Mouse (Mus musculus): ENCODE measurements at regions not wholly inside any gene's neighbourhood (a gene's known extent, or its start where the extent isn't known, plus 50 kb on each side); places are given as distances from the start of the nearest gene placed in this dataset.

GRCm38 (mm10) chr11:26996292-26997099 lies 402.7 kb upstream of the Vrk2 start:
- H3K27ac ChIP-seq (ENCODE audit: low read length): no peak overlapping the region
- no peaks in the 10 kb centered on the region for H3K9me3 ChIP-seq (ENCODE audit: control insufficient read depth, low read length)
- no peaks in the 10 kb centered on the region for H3K27me3 ChIP-seq (replicated peaks; ENCODE audit: control insufficient read depth, insufficient read depth, low read length)
- 0 out of 2 replicates have a peak, but pooled peaks cover 2% of the 10 kb centered on the region for H3K4me1 ChIP-seq (replicated peaks; ENCODE audit: control insufficient read depth, insufficient read depth, low read length)
- ATAC-seq: peak; percentile 80
- no peak overlapping the region for H3K9ac ChIP-seq (replicated peaks; ENCODE audit: low read depth, low read length)
- H3K36me3 ChIP-seq (ENCODE audit: control insufficient read depth, insufficient read depth): no peaks in the 10 kb centered on the region
- H3K4me3 ChIP-seq (replicated peaks; ENCODE audit: low read length): no peak overlapping the region
- 24% methylated on average over 3 of the region's 3 CpGs for whole genome bisulfite sequencing
- no peak overlapping the region for H3K4me2 ChIP-seq (ENCODE audit: low read length)

- WGBS: 43% methylated on average over 7 of the region's 7 CpGs
- Histone ChIP-seq H3K9me3 (ENCODE audit: control insufficient read depth, low read length) (no peaks in the 10 kb centered on the region), H3K36me3 (ENCODE audit: control insufficient read depth, insufficient read depth) (no peaks in the 10 kb centered on the region), H3K4me3 (replicated peaks; ENCODE audit: low read length) (no peak overlapping the region), H3K27ac (ENCODE audit: low read length) (no peak overlapping the region), H3K9ac (replicated peaks; ENCODE audit: low read depth, low read length) (no peak overlapping the region), H3K4me2 (ENCODE audit: low read length) (no peak overlapping the region), H3K27me3 (replicated peaks; ENCODE audit: control insufficient read depth, insufficient read depth, low read length) (no peaks in the 10 kb centered on the region), H3K4me1 (replicated peaks; ENCODE audit: control insufficient read depth, insufficient read depth, low read length) (peaks cover 3% of the 10 kb centered on the region; the same call in 1 of the 2 replicates)
- no peak for ATAC-seq
Measured at GRCm38 (mm10) chr11:26981216-26981615, 387.4 kb upstream of the Vrk2 start.

- ATAC-seq: peak; percentile 36; the same call in 1 of the 2 replicates
Measured at GRCm38 (mm10) chr11:26972533-26973081, 378.8 kb upstream of the Vrk2 start.

GRCm38 (mm10) chr11:26971161-26971560 lies 377.4 kb upstream of the Vrk2 start:
- 54% methylated on average over 2 of the region's 2 CpGs for WGBS
- Histone ChIP-seq H3K4me3 (replicated peaks; ENCODE audit: low read length) (no peak overlapping the region), H3K4me2 (ENCODE audit: low read length) (no peak overlapping the region), H3K9ac (replicated peaks; ENCODE audit: low read depth, low read length) (no peak overlapping the region), H3K4me1 (replicated peaks; ENCODE audit: control insufficient read depth, insufficient read depth, low read length) (0 out of 2 replicates have a peak, but pooled peaks cover 2% of the 10 kb centered on the region), H3K36me3 (ENCODE audit: control insufficient read depth, insufficient read depth) (no peaks in the 10 kb centered on the region), H3K27me3 (replicated peaks; ENCODE audit: control insufficient read depth, insufficient read depth, low read length) (no peaks in the 10 kb centered on the region), H3K9me3 (ENCODE audit: control insufficient read depth, low read length) (no peaks in the 10 kb centered on the region), H3K27ac (ENCODE audit: low read length) (no peak overlapping the region)
- no peak for ATAC-seq

More at GRCm38 (mm10) chr11:26972533-26973081, 378.8 kb upstream of the Vrk2 start:
- no peak overlapping the region for H3K9ac ChIP-seq (replicated peaks; ENCODE audit: low read depth, low read length)
- 0 out of 2 replicates have a peak, but pooled peaks cover 2% of the 10 kb centered on the region for H3K4me1 ChIP-seq (replicated peaks; ENCODE audit: control insufficient read depth, insufficient read depth, low read length)
- H3K27ac ChIP-seq (ENCODE audit: low read length): peak overlapping the region; percentile 69
- no peak overlapping the region for H3K4me2 ChIP-seq (ENCODE audit: low read length)
- H3K27me3 ChIP-seq (replicated peaks; ENCODE audit: control insufficient read depth, insufficient read depth, low read length): no peaks in the 10 kb centered on the region
- no peaks in the 10 kb centered on the region for H3K9me3 ChIP-seq (ENCODE audit: control insufficient read depth, low read length)
- H3K36me3 ChIP-seq (ENCODE audit: control insufficient read depth, insufficient read depth): no peaks in the 10 kb centered on the region
- no peak overlapping the region for H3K4me3 ChIP-seq (replicated peaks; ENCODE audit: low read length)
- 69% methylated on average over 8 of the region's 8 CpGs for WGBS

GRCm38 (mm10) chr11:26967427-26967826 lies 373.6 kb upstream of the Vrk2 start:
- ATAC-seq: no peak
- Histone ChIP-seq H3K4me1 (replicated peaks; ENCODE audit: control insufficient read depth, insufficient read depth, low read length) (peaks cover 6% of the 10 kb centered on the region), H3K9ac (replicated peaks; ENCODE audit: low read depth, low read length) (no peak overlapping the region), H3K4me3 (replicated peaks; ENCODE audit: low read length) (no peak overlapping the region), H3K36me3 (ENCODE audit: control insufficient read depth, insufficient read depth) (no peaks in the 10 kb centered on the region), H3K4me2 (ENCODE audit: low read length) (no peak overlapping the region), H3K27ac (ENCODE audit: low read length) (no peak overlapping the region), H3K9me3 (ENCODE audit: control insufficient read depth, low read length) (no peaks in the 10 kb centered on the region), H3K27me3 (replicated peaks; ENCODE audit: control insufficient read depth, insufficient read depth, low read length) (no peaks in the 10 kb centered on the region)
- 88% methylated on average over 4 of the region's 4 CpGs for WGBS

- peaks cover 19% of the 10 kb centered on the region for H3K4me1 ChIP-seq (replicated peaks; ENCODE audit: control insufficient read depth, insufficient read depth, low read length)
- H3K9ac ChIP-seq (replicated peaks; ENCODE audit: low read depth, low read length): no peak overlapping the region
- no peak for ATAC-seq
- no peak overlapping the region for H3K4me3 ChIP-seq (replicated peaks; ENCODE audit: low read length)
- no peaks in the 10 kb centered on the region for H3K9me3 ChIP-seq (ENCODE audit: control insufficient read depth, low read length)
- no peak overlapping the region for H3K4me2 ChIP-seq (ENCODE audit: low read length)
- no peaks in the 10 kb centered on the region for H3K27me3 ChIP-seq (replicated peaks; ENCODE audit: control insufficient read depth, insufficient read depth, low read length)
- 25% methylated on average over 8 of the region's 8 CpGs for WGBS
- no peaks in the 10 kb centered on the region for H3K36me3 ChIP-seq (ENCODE audit: control insufficient read depth, insufficient read depth)
- H3K27ac ChIP-seq (ENCODE audit: low read length): peak overlapping the region; percentile 45
Measured at GRCm38 (mm10) chr11:26962928-26963667, 369.3 kb upstream of the Vrk2 start.

- no peak overlapping the region for H3K4me3 ChIP-seq (replicated peaks; ENCODE audit: low read length)
- peak; percentile 72 for ATAC-seq
- WGBS: 19% methylated on average over 18 of the region's 18 CpGs
- H3K4me1 ChIP-seq (replicated peaks; ENCODE audit: control insufficient read depth, insufficient read depth, low read length): peaks cover 19% of the 10 kb centered on the region
- H3K9ac ChIP-seq (replicated peaks; ENCODE audit: low read depth, low read length): no peak overlapping the region
- peak overlapping the region; percentile 16; the same call in 1 of the 2 replicates for H3K4me2 ChIP-seq (ENCODE audit: low read length)
- H3K27ac ChIP-seq (ENCODE audit: low read length): peak overlapping the region; percentile 45
- no peaks in the 10 kb centered on the region for H3K9me3 ChIP-seq (ENCODE audit: control insufficient read depth, low read length)
- no peaks in the 10 kb centered on the region for H3K27me3 ChIP-seq (replicated peaks; ENCODE audit: control insufficient read depth, insufficient read depth, low read length)
- H3K36me3 ChIP-seq (ENCODE audit: control insufficient read depth, insufficient read depth): no peaks in the 10 kb centered on the region
Measured at GRCm38 (mm10) chr11:26962040-26962927, 368.5 kb upstream of the Vrk2 start.

- Histone ChIP-seq H3K9me3 (ENCODE audit: control insufficient read depth, low read length) (no peaks in the 10 kb centered on the region), H3K4me2 (ENCODE audit: low read length) (peak overlapping the region; percentile 41), H3K27ac (ENCODE audit: low read length) (peak overlapping the region; percentile 75), H3K4me3 (replicated peaks; ENCODE audit: low read length) (no peak overlapping the region), H3K9ac (replicated peaks; ENCODE audit: low read depth, low read length) (peak overlapping the region; percentile 49), H3K4me1 (replicated peaks; ENCODE audit: control insufficient read depth, insufficient read depth, low read length) (peaks cover 19% of the 10 kb centered on the region), H3K27me3 (replicated peaks; ENCODE audit: control insufficient read depth, insufficient read depth, low read length) (no peaks in the 10 kb centered on the region), H3K36me3 (ENCODE audit: control insufficient read depth, insufficient read depth) (no peaks in the 10 kb centered on the region)
- peak; percentile 99 for ATAC-seq
- under 1% methylated on average over 5 of the region's 5 CpGs for WGBS
Measured at GRCm38 (mm10) chr11:26961336-26961980, 367.7 kb upstream of the Vrk2 start.

Measured in forebrain, embryonic 16.5 days (tissue).